Mouse (Mus musculus): ENCODE results near the gene Cant1. TPM values are rescaled to one million over a fixed set of nuclear protein-coding genes. Genes with fewer than 3 reads are reported as not detected.
A peak's percentile ranks its signal among the peaks of the same experiment; 100 is the strongest.

Gene Cant1
- total RNA-seq, 2 experiments from 2014 or later, result 37.9 to 41.0 TPM

GRCm38 (mm10) chr11:118375881-118376280 lies 43.0 kb downstream of the Cant1 start:
- no peak for TF ChIP-seq CTCF (IDR thresholded peaks at IDR 0.05)
- no peak for DNase-seq (ENCODE audit: extremely low spot score in 1 of 2, low spot score in 2 of 2)
- Histone ChIP-seq H3K27ac (no peak overlapping the region), H3K4me3 (no peak overlapping the region)
- intact Hi-C loops (cut with DNase I), result loop anchor here (10.0 kb wide), 1 partner anchor 291 kb away; no protein-coding TSS in a partner anchor

GRCm38 (mm10) chr11:118375461-118375860 lies 43.4 kb downstream of the Cant1 start:
- intact Hi-C loops (cut with DNase I), result loop anchor here (10.0 kb wide), 1 partner anchor 291 kb away; no protein-coding TSS in a partner anchor
- no peak for DNase-seq (ENCODE audit: extremely low spot score in 1 of 2, low spot score in 2 of 2)
- no peak overlapping the region for H3K27ac ChIP-seq
- no peak overlapping the region for H3K4me3 ChIP-seq
- no peak for TF ChIP-seq CTCF (IDR thresholded peaks at IDR 0.05)

GRCm38 (mm10) chr11:118375006-118375405 lies 43.9 kb downstream of the Cant1 start:
- intact Hi-C loops (cut with DNase I), result loop anchor here (10.0 kb wide), 1 partner anchor 290 kb away; no protein-coding TSS in a partner anchor
- TF ChIP-seq CTCF (IDR thresholded peaks at IDR 0.05), result peak; percentile 11; the same call in 1 of the 2 replicates
- H3K27ac ChIP-seq, result no peak overlapping the region
- no peak for DNase-seq (ENCODE audit: extremely low spot score in 1 of 2, low spot score in 2 of 2)
- H3K4me3 ChIP-seq, result no peak overlapping the region

- no peak for DNase-seq (ENCODE audit: extremely low spot score in 1 of 2, low spot score in 2 of 2)
- TF ChIP-seq CTCF (IDR thresholded peaks at IDR 0.05), result no peak
- H3K4me3 ChIP-seq, result no peak overlapping the region
- no peak overlapping the region for H3K27ac ChIP-seq
- intact Hi-C loops (cut with DNase I), result loop anchor here (10.0 kb wide), 1 partner anchor 290 kb away; no protein-coding TSS in a partner anchor
Observed at GRCm38 (mm10) chr11:118374506-118374905, 44.4 kb downstream of the Cant1 start.

- intact Hi-C loops (cut with DNase I), result loop anchor here (10.0 kb wide), 1 partner anchor 288 kb away; no protein-coding TSS in a partner anchor
Observed at GRCm38 (mm10) chr11:118372641-118373040, 46.2 kb downstream of the Cant1 start.

GRCm38 (mm10) chr11:118371876-118372275 lies 47.0 kb downstream of the Cant1 start:
- no peak overlapping the region for H3K27ac ChIP-seq
- no peak for TF ChIP-seq CTCF (IDR thresholded peaks at IDR 0.05)
- DNase-seq (ENCODE audit: extremely low spot score in 1 of 2, low spot score in 2 of 2), result no peak
- H3K4me3 ChIP-seq, result no peak overlapping the region
- intact Hi-C loops (cut with DNase I), result loop anchor here (10.0 kb wide), 1 partner anchor 287 kb away; no protein-coding TSS in a partner anchor

More at GRCm38 (mm10) chr11:118372641-118373040, 46.2 kb downstream of the Cant1 start:
- Histone ChIP-seq H3K4me3 (no peak overlapping the region), H3K27ac (no peak overlapping the region)
- TF ChIP-seq CTCF (IDR thresholded peaks at IDR 0.05), result no peak
- no peak for DNase-seq (ENCODE audit: extremely low spot score in 1 of 2, low spot score in 2 of 2)

- H3K27ac ChIP-seq, result no peak overlapping the region
- H3K4me3 ChIP-seq, result no peak overlapping the region
- TF ChIP-seq CTCF (IDR thresholded peaks at IDR 0.05), result no peak
- DNase-seq (ENCODE audit: extremely low spot score in 1 of 2, low spot score in 2 of 2), result no peak
- intact Hi-C loops (cut with DNase I), result loop anchor here (10.0 kb wide), 1 partner anchor 285 kb away; no protein-coding TSS in a partner anchor
Observed at GRCm38 (mm10) chr11:118369657-118370056, 49.2 kb downstream of the Cant1 start.

- no peak for TF ChIP-seq CTCF (IDR thresholded peaks at IDR 0.05)
- intact Hi-C loops (cut with DNase I), result no loop called here
Observed at GRCm38 (mm10) chr11:118369251-118369650, 49.6 kb downstream of the Cant1 start.

GRCm38 (mm10) chr11:118368330-118368729 lies 50.6 kb downstream of the Cant1 start:
- intact Hi-C loops (cut with DNase I), result no loop called here
- H3K27ac ChIP-seq, result no peak overlapping the region
- peak; percentile 39 for TF ChIP-seq CTCF (IDR thresholded peaks at IDR 0.05)
- DNase-seq (ENCODE audit: extremely low spot score in 1 of 2, low spot score in 2 of 2), result no peak
- H3K4me3 ChIP-seq, result no peak overlapping the region

More at GRCm38 (mm10) chr11:118369251-118369650, 49.6 kb downstream of the Cant1 start:
- no peak overlapping the region for H3K27ac ChIP-seq
- H3K4me3 ChIP-seq, result no peak overlapping the region
- no peak for DNase-seq (ENCODE audit: extremely low spot score in 1 of 2, low spot score in 2 of 2)

GRCm38 (mm10) chr11:118366559-118366958 lies 52.3 kb downstream of the Cant1 start:
- Histone ChIP-seq H3K4me3 (no peak overlapping the region), H3K27ac (no peak overlapping the region)
- no peak for TF ChIP-seq CTCF (IDR thresholded peaks at IDR 0.05)
- DNase-seq (ENCODE audit: extremely low spot score in 1 of 2, low spot score in 2 of 2), result no peak
- intact Hi-C loops (cut with DNase I), result no loop called here

- intact Hi-C loops (cut with DNase I), result no loop called here
- no peak for TF ChIP-seq CTCF (IDR thresholded peaks at IDR 0.05)
- DNase-seq (ENCODE audit: extremely low spot score in 1 of 2, low spot score in 2 of 2), result no peak
- Histone ChIP-seq H3K4me3 (no peak overlapping the region), H3K27ac (no peak overlapping the region)
Observed at GRCm38 (mm10) chr11:118366108-118366507, 52.8 kb downstream of the Cant1 start.

GRCm38 (mm10) chr11:118365171-118365570 lies 53.7 kb downstream of the Cant1 start:
- no peak for TF ChIP-seq CTCF (IDR thresholded peaks at IDR 0.05)
- Histone ChIP-seq H3K27ac (no peak overlapping the region), H3K4me3 (no peak overlapping the region)
- DNase-seq (ENCODE audit: extremely low spot score in 1 of 2, low spot score in 2 of 2), result no peak
- intact Hi-C loops (cut with DNase I), result no loop called here

- H3K4me3 ChIP-seq, result no peak overlapping the region
- TF ChIP-seq CTCF (IDR thresholded peaks at IDR 0.05), result no peak
- intact Hi-C loops (cut with DNase I), result no loop called here
- H3K27ac ChIP-seq, result no peak overlapping the region
- DNase-seq (ENCODE audit: extremely low spot score in 1 of 2, low spot score in 2 of 2), result no peak
Observed at GRCm38 (mm10) chr11:118364021-118364420, 54.9 kb downstream of the Cant1 start.
